Mouse (Mus musculus) kidney, adult 2 months (tissue): ENCODE results near the gene Srpx2.

Experiments
- CTCF ChIP-seq: fragments of 200-500 bp; conservative IDR thresholded peaks from 2 replicates; pipeline ENCODE4 v1.5.1; 2011; ENCODE audit warnings: low read depth, mild to moderate bottlenecking, control low read depth, low read length, moderate library complexity, mixed read lengths; ENCODE audit not compliant: insufficient read depth, insufficient read length
- POLR2A ChIP-seq: fragments of 200-500 bp; IDR thresholded peaks from one replicate; pipeline ENCODE4 v1.6.1; 2011; ENCODE audit warnings: low read depth, low read length, control low read depth

- no peak for TF ChIP-seq POLR2A
- TF ChIP-seq CTCF, result no peak
Measured at GRCm38 (mm10) chrX:133908261-133908660, at the start of gene Srpx2.
